Mouse (Mus musculus): ENCODE measurements at regions not wholly inside any gene's neighbourhood (a gene's known extent, or its start where the extent isn't known, plus 50 kb on each side); places are given as distances from the start of the nearest gene placed in this dataset.

GRCm38 (mm10) chr16:73835715-73836440 lies 575.7 kb downstream of the Robo2 start:
- no peak for DNase-seq (ENCODE audit: low spot score)

- DNase-seq (ENCODE audit: low spot score): no peak
Measured at GRCm38 (mm10) chr16:73821387-73822338, 590.0 kb downstream of the Robo2 start.

- DNase-seq (ENCODE audit: low spot score): no peak
Measured at GRCm38 (mm10) chr16:73804572-73804971, 607.1 kb downstream of the Robo2 start.

- DNase-seq (ENCODE audit: low spot score): no peak
Measured at GRCm38 (mm10) chr16:73796528-73797171, 615.0 kb downstream of the Robo2 start.

- DNase-seq (ENCODE audit: low spot score): no peak
Measured at GRCm38 (mm10) chr16:73785074-73785438, 626.6 kb downstream of the Robo2 start.

GRCm38 (mm10) chr16:73784296-73785073 lies 627.1 kb downstream of the Robo2 start:
- no peak for DNase-seq (ENCODE audit: low spot score)

GRCm38 (mm10) chr16:73772454-73772853 lies 639.2 kb downstream of the Robo2 start:
- no peak for DNase-seq (ENCODE audit: low spot score)

GRCm38 (mm10) chr16:73770440-73770856 lies 641.2 kb downstream of the Robo2 start:
- peak; percentile 27 for DNase-seq (ENCODE audit: low spot score)

GRCm38 (mm10) chr16:73769729-73770128 lies 641.9 kb downstream of the Robo2 start:
- no peak for DNase-seq (ENCODE audit: low spot score)

- no peak for DNase-seq (ENCODE audit: low spot score)
Measured at GRCm38 (mm10) chr16:73768706-73769105, 642.9 kb downstream of the Robo2 start.

- DNase-seq (ENCODE audit: low spot score): no peak
Measured at GRCm38 (mm10) chr16:73765184-73765583, 646.4 kb downstream of the Robo2 start.

- DNase-seq (ENCODE audit: low spot score): no peak
Measured at GRCm38 (mm10) chr16:73760921-73761320, 650.7 kb downstream of the Robo2 start.

- DNase-seq (ENCODE audit: low spot score): no peak
Measured at GRCm38 (mm10) chr16:73758872-73759271, 652.8 kb downstream of the Robo2 start.

- no peak for DNase-seq (ENCODE audit: low spot score)
Measured at GRCm38 (mm10) chr16:73754302-73754701, 657.3 kb downstream of the Robo2 start.

GRCm38 (mm10) chr16:73728297-73728696 lies 683.3 kb downstream of the Robo2 start:
- DNase-seq (ENCODE audit: low spot score): no peak

- no peak for DNase-seq (ENCODE audit: low spot score)
Measured at GRCm38 (mm10) chr16:73719691-73720090, 691.9 kb downstream of the Robo2 start.

GRCm38 (mm10) chr16:73716301-73716700 lies 695.3 kb downstream of the Robo2 start:
- DNase-seq (ENCODE audit: low spot score): no peak

GRCm38 (mm10) chr16:73707051-73707450 lies 704.6 kb downstream of the Robo2 start:
- DNase-seq (ENCODE audit: low spot score): peak; percentile 24

- no peak for DNase-seq (ENCODE audit: low spot score)
Measured at GRCm38 (mm10) chr16:73689274-73689673, 722.4 kb downstream of the Robo2 start.

- no peak for DNase-seq (ENCODE audit: low spot score)
Measured at GRCm38 (mm10) chr16:73679804-73680203, 731.8 kb downstream of the Robo2 start.

GRCm38 (mm10) chr16:73670516-73670915 lies 741.1 kb downstream of the Robo2 start:
- no peak for DNase-seq (ENCODE audit: low spot score)

Data from layer of hippocampus, adult 9-10 months (tissue).